Mouse (Mus musculus) brain, embryonic 14.5 days (tissue): Measurements from ENCODE around the gene Olfr1317.

Experiments used
- CTCF ChIP-seq: fragments of 200-500 bp; IDR thresholded peaks from 2 replicates; pipeline ENCODE4 v1.5.1; 2012; ENCODE audit warnings: inconsistent platforms, mild to moderate bottlenecking, moderate library complexity, borderline replicate concordance; ENCODE audit not compliant: insufficient read depth, insufficient read length; ENCODE audit errors: extremely low read depth
- POLR2A ChIP-seq: fragments of 200-500 bp; IDR thresholded peaks from 2 replicates; pipeline ENCODE4 v1.6.1; 2012; ENCODE audit warnings: mild to moderate bottlenecking, inconsistent platforms, borderline replicate concordance; ENCODE audit not compliant: poor library complexity, insufficient read depth, insufficient read length, severe bottlenecking; ENCODE audit errors: extremely low read depth

DNA sequence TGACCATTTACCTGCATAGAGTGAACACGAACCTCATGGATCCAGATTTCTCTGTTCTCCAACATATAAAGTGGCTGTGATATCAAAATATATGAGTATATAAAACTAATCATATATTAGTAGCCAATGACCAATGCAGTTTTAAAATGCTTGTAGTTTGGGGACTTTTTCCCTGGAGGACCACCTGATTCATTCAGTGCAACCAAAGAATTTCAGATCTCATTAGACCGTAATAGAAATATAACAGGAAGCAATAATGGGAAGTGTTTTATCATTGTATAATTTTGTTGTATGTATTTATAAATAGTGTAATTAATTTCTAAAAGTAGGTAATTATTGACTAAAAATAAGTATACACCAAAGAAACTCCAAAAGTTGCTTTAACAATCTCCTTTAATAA is 5.3 kb upstream of the Olfr1317 start, which contains the start of gene Olfr1316:
- TF ChIP-seq CTCF (no peak), POLR2A (no peak)
